Mouse (Mus musculus): ENCODE measurements around the gene Castor1. TPM values are rescaled to one million over a fixed set of nuclear protein-coding genes. Genes with fewer than 3 reads are reported as not detected.

The Castor1 gene
- total RNA-seq, 2 experiments from 2014 or later, result 5.7 to 5.9 TPM

GRCm38 (mm10) chr11:4235052-4235655 lies 17.1 kb downstream of the Castor1 start:
- no peak for DNase-seq

GRCm38 (mm10) chr11:4235665-4236545 lies 17.9 kb downstream of the Castor1 start, which contains the start of gene Osm:
Gene Osm, plus strand, starts transcription at chr11:4236420.
- peak in 1 of 2 experiments; percentile 61 for DNase-seq

- peak; percentile 12 to 14 for DNase-seq
Observed at GRCm38 (mm10) chr11:4236546-4237067, 18.6 kb downstream of the Castor1 start.

GRCm38 (mm10) chr11:4237389-4237912 lies 19.4 kb downstream of the Castor1 start:
- peak in 1 of 2 experiments; percentile 38 for DNase-seq

GRCm38 (mm10) chr11:4238167-4238566 lies 20.1 kb downstream of the Castor1 start:
- DNase-seq, result no peak

GRCm38 (mm10) chr11:4239691-4240090 lies 21.7 kb downstream of the Castor1 start:
- DNase-seq, result no peak

GRCm38 (mm10) chr11:4240151-4240550 lies 22.1 kb downstream of the Castor1 start:
- DNase-seq, result no peak

- no peak for DNase-seq
Observed at GRCm38 (mm10) chr11:4241180-4241579, 23.2 kb downstream of the Castor1 start.

- no peak for DNase-seq
Observed at GRCm38 (mm10) chr11:4246126-4246525, 28.1 kb downstream of the Castor1 start.

GRCm38 (mm10) chr11:4246623-4247022 lies 28.6 kb downstream of the Castor1 start:
- DNase-seq, result no peak

GRCm38 (mm10) chr11:4247201-4247959 lies 29.4 kb downstream of the Castor1 start:
- DNase-seq, result no peak

GRCm38 (mm10) chr11:4249151-4249550 lies 31.1 kb downstream of the Castor1 start:
- no peak for DNase-seq

- no peak for DNase-seq
Observed at GRCm38 (mm10) chr11:4250290-4250689, 32.3 kb downstream of the Castor1 start.

- DNase-seq, result no peak
Observed at GRCm38 (mm10) chr11:4251376-4251775, 33.4 kb downstream of the Castor1 start.

- no peak for DNase-seq
Observed at GRCm38 (mm10) chr11:4252886-4253285, 34.9 kb downstream of the Castor1 start.

GRCm38 (mm10) chr11:4256846-4257607 lies 39.0 kb downstream of the Castor1 start, which contains the start of gene Lif:
Gene Lif, plus strand, starts transcription at chr11:4257557.
- no peak for DNase-seq

GRCm38 (mm10) chr11:4257756-4258155 lies 39.7 kb downstream of the Castor1 start:
- no peak for DNase-seq

GRCm38 (mm10) chr11:4258657-4259082 lies 40.6 kb downstream of the Castor1 start:
- DNase-seq, result peak; percentile 81 to 92

- peak; percentile 66 to 71 for DNase-seq
Observed at GRCm38 (mm10) chr11:4260463-4261187, 42.6 kb downstream of the Castor1 start.

- DNase-seq, result peak; percentile 50 to 72
Observed at GRCm38 (mm10) chr11:4261188-4261494, 43.1 kb downstream of the Castor1 start.

GRCm38 (mm10) chr11:4261969-4262368 lies 43.9 kb downstream of the Castor1 start:
- peak; percentile 35 to 43 for DNase-seq
